Mouse (Mus musculus): ENCODE measurements around the gene Bcas1.

GRCm38 (mm10) chr2:170447651-170448050, 20.0 kb upstream of the Bcas1 start:
- TF ChIP-seq CTCF (IDR thresholded peaks at IDR 0.05; ENCODE audit: extremely low read depth, insufficient read depth, low read length) (no peak), POLR2A (IDR thresholded peaks at IDR 0.05; ENCODE audit: extremely low read depth, insufficient read depth, low read length) (no peak)

Measured in cortical plate, adult 2 months (tissue).